Mouse (Mus musculus): ENCODE data around the gene Tmem198. TPM values are rescaled to one million over a fixed set of nuclear protein-coding genes. Genes with fewer than 3 reads are reported as not detected.

The Tmem198 gene
- total RNA-seq, 1 experiment: 1.6 TPM

DNA sequence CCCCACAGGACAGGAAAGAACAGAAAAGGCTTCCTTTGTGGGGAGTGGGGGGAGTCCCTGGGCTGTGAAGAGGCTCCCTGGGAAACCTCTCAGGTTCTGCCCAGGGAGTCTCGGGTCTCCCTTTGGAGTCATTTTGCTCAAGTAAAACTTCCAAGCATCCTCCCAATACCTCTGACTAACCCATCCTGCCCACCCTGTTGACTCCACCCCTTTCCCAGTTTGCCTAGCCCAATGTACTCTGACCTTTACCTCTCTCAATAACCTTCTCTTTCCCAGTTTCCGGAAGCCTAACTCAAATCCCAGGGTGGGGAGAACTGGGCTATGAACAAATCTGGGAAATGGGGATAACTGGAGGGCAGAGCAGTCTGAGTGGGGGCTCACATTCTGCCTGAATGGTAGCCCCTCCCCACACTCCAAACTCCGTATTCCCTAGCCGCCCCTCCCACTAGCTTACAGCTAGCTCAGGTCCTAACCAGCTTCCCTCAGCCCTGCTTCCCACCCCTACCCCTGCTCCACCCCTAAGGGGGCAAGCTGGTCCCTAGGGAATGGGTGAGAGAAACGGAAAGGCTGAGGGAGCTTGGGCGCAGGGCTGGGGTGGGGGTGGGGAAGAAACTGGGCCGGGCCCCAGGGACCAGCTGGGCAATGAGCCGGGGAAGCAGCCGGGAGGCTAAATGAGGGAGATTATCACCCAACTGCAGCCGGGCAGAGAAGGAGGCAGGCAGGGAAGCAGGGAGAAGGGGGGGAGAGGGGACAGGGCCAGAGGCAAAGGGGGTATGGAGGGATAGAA is 31.9 kb upstream of the Tmem198 start:
- TF ChIP-seq CHD2 (IDR thresholded peaks at IDR 0.05; ENCODE audit: low read depth, low read length) (no peak), ZNF384 (IDR thresholded peaks at IDR 0.05; ENCODE audit: low read depth, low read length) (no peak), HCFC1 (IDR thresholded peaks at IDR 0.05; ENCODE audit: borderline replicate concordance, insufficient read depth, low read length) (no peak), ZC3H11A (IDR thresholded peaks at IDR 0.05; ENCODE audit: borderline replicate concordance, low read depth, low read length) (no peak), MAFK (IDR thresholded peaks at IDR 0.05; ENCODE audit: insufficient read depth, low read depth, low read length) (no peak)
- Histone ChIP-seq H3K27ac (ENCODE audit: insufficient read depth, low read depth, low read length, poor library complexity, severe bottlenecking) (no peak overlapping the region), H3K9ac (ENCODE audit: insufficient read depth, low read depth, low read length, poor library complexity, severe bottlenecking) (no peak overlapping the region), H3K9me3 (ENCODE audit: control insufficient read depth, insufficient read depth, low read depth, low read length) (no peaks in the 10 kb centered on the region), H3K36me3 (ENCODE audit: control insufficient read depth, insufficient read depth, low read length, poor library complexity, severe bottlenecking) (no peaks in the 10 kb centered on the region), H3K4me1 (ENCODE audit: control insufficient read depth in 2 of 2, insufficient read depth in 2 of 2, low read length in 2 of 2, poor library complexity in 1 of 2) (peaks cover 12 to 41% of the 10 kb centered on the region in 2 experiments), H3K4me3 (ENCODE audit: insufficient read depth in 1 of 2, low read depth in 1 of 2, low read length in 2 of 2, poor library complexity in 1 of 2, severe bottlenecking in 1 of 2) (peak overlapping the region in 1 of 2 experiments; percentile 26; a peak in 1 of 4 replicates)
- DNase-seq (ENCODE audit: low read depth, low spot score): peak; percentile 66
- in situ Hi-C loops (cut with MboI; ENCODE audit: low sequenced_read_pairs in 2 of 2, unreplicated experiment in 2 of 2): no loop called here

DNA sequence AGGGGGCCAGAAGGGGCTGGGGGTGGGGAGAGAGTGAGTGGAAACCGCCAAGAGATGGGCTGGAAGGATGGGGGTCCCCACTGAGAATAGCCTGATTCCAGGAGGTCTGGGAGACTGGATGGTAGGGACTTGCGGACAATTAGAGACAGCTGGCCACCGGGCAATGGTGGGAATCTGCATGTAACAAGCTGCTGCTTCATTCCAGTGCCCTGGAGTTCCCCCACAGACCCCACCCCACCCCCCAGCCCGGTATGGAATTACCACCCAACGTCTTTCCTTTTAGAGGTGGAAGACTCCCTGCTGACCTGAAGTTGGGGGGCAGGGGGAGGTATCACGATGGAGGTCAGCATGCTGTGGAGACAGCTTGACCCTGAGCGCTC is 31.3 kb upstream of the Tmem198 start:
- no peaks in the 10 kb centered on the region for H3K9me3 ChIP-seq (ENCODE audit: control insufficient read depth, insufficient read depth, low read depth, low read length)
- no peaks in the 10 kb centered on the region for H3K36me3 ChIP-seq (ENCODE audit: control insufficient read depth, insufficient read depth, low read length, poor library complexity, severe bottlenecking)
- no peak overlapping the region for H3K9ac ChIP-seq (ENCODE audit: insufficient read depth, low read depth, low read length, poor library complexity, severe bottlenecking)
- no peak overlapping the region for H3K4me3 ChIP-seq (ENCODE audit: insufficient read depth in 1 of 2, low read depth in 1 of 2, low read length in 2 of 2, poor library complexity in 1 of 2, severe bottlenecking in 1 of 2)
- TF ChIP-seq CHD2 (IDR thresholded peaks at IDR 0.05; ENCODE audit: low read depth, low read length) (no peak), ZNF384 (IDR thresholded peaks at IDR 0.05; ENCODE audit: low read depth, low read length) (no peak), ZC3H11A (IDR thresholded peaks at IDR 0.05; ENCODE audit: borderline replicate concordance, low read depth, low read length) (no peak), MAFK (IDR thresholded peaks at IDR 0.05; ENCODE audit: insufficient read depth, low read depth, low read length) (no peak), HCFC1 (IDR thresholded peaks at IDR 0.05; ENCODE audit: borderline replicate concordance, insufficient read depth, low read length) (no peak)
- no peak overlapping the region for H3K27ac ChIP-seq (ENCODE audit: insufficient read depth, low read depth, low read length, poor library complexity, severe bottlenecking)
- peaks cover 8 to 35% of the 10 kb centered on the region in 2 experiments; a peak in 3 of 4 replicates for H3K4me1 ChIP-seq (ENCODE audit: control insufficient read depth in 2 of 2, insufficient read depth in 2 of 2, low read length in 2 of 2, poor library complexity in 1 of 2)
- no peak for DNase-seq (ENCODE audit: low read depth, low spot score)
- in situ Hi-C loops (cut with MboI; ENCODE audit: low sequenced_read_pairs in 2 of 2, unreplicated experiment in 2 of 2): no loop called here

DNA sequence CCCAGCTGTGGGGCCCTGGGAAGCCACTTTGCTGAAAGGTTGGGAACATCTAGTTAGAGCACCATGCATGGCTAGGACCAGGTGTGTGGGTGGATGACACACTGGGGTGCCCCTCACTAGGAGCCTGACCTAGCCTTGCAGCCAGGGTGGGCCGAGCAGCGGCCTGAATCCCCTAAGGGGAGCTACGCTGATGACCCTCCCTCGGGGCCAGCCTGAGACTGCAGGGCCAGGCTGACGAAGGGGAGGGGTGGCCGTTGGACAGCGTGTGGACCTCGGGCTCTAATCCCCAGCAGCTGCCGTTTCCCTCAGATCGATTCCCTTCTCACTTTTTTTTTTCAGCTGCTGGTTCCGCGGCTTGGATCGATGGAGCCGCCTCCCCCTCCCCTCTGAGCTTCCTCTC is 30.4 kb upstream of the Tmem198 start:
- Histone ChIP-seq H3K27ac (ENCODE audit: insufficient read depth, low read depth, low read length, poor library complexity, severe bottlenecking) (no peak overlapping the region), H3K4me3 (ENCODE audit: insufficient read depth in 1 of 2, low read depth in 1 of 2, low read length in 2 of 2, poor library complexity in 1 of 2, severe bottlenecking in 1 of 2) (no peak overlapping the region), H3K9me3 (ENCODE audit: control insufficient read depth, insufficient read depth, low read depth, low read length) (no peaks in the 10 kb centered on the region), H3K4me1 (ENCODE audit: control insufficient read depth in 2 of 2, insufficient read depth in 2 of 2, low read length in 2 of 2, poor library complexity in 1 of 2) (peaks cover 8 to 30% of the 10 kb centered on the region in 2 experiments; a peak in 3 of 4 replicates), H3K36me3 (ENCODE audit: control insufficient read depth, insufficient read depth, low read length, poor library complexity, severe bottlenecking) (no peaks in the 10 kb centered on the region), H3K9ac (ENCODE audit: insufficient read depth, low read depth, low read length, poor library complexity, severe bottlenecking) (no peak overlapping the region)
- in situ Hi-C loops (cut with MboI; ENCODE audit: low sequenced_read_pairs in 2 of 2, unreplicated experiment in 2 of 2): no loop called here
- no peak for DNase-seq (ENCODE audit: low read depth, low spot score)
- no peak for TF ChIP-seq MAFK (IDR thresholded peaks at IDR 0.05; ENCODE audit: insufficient read depth, low read depth, low read length)
- TF ChIP-seq ZNF384 (IDR thresholded peaks at IDR 0.05; ENCODE audit: low read depth, low read length): no peak
- TF ChIP-seq ZC3H11A (IDR thresholded peaks at IDR 0.05; ENCODE audit: borderline replicate concordance, low read depth, low read length): no peak
- no peak for TF ChIP-seq CHD2 (IDR thresholded peaks at IDR 0.05; ENCODE audit: low read depth, low read length)

GRCm38 (mm10) chr1:75449377-75450135 is 29.8 kb upstream of the Tmem198 start:
- TF ChIP-seq MAFK (IDR thresholded peaks at IDR 0.05; ENCODE audit: insufficient read depth, low read depth, low read length) (no peak), HCFC1 (IDR thresholded peaks at IDR 0.05; ENCODE audit: borderline replicate concordance, insufficient read depth, low read length) (no peak), ZC3H11A (IDR thresholded peaks at IDR 0.05; ENCODE audit: borderline replicate concordance, low read depth, low read length) (no peak), CHD2 (IDR thresholded peaks at IDR 0.05; ENCODE audit: low read depth, low read length) (no peak), ZNF384 (IDR thresholded peaks at IDR 0.05; ENCODE audit: low read depth, low read length) (no peak)
- in situ Hi-C loops (cut with MboI; ENCODE audit: low sequenced_read_pairs in 2 of 2, unreplicated experiment in 2 of 2): no loop called here
- Histone ChIP-seq H3K27ac (ENCODE audit: insufficient read depth, low read depth, low read length, poor library complexity, severe bottlenecking) (no peak overlapping the region), H3K9ac (ENCODE audit: insufficient read depth, low read depth, low read length, poor library complexity, severe bottlenecking) (no peak overlapping the region), H3K4me1 (ENCODE audit: control insufficient read depth in 2 of 2, insufficient read depth in 2 of 2, low read length in 2 of 2, poor library complexity in 1 of 2) (peaks cover 7 to 26% of the 10 kb centered on the region in 2 experiments; a peak in 3 of 4 replicates), H3K36me3 (ENCODE audit: control insufficient read depth, insufficient read depth, low read length, poor library complexity, severe bottlenecking) (no peaks in the 10 kb centered on the region), H3K9me3 (ENCODE audit: control insufficient read depth, insufficient read depth, low read depth, low read length) (no peaks in the 10 kb centered on the region), H3K4me3 (ENCODE audit: insufficient read depth in 1 of 2, low read depth in 1 of 2, low read length in 2 of 2, poor library complexity in 1 of 2, severe bottlenecking in 1 of 2) (no peak overlapping the region; a peak in 1 of 4 replicates)
- DNase-seq (ENCODE audit: low read depth, low spot score): no peak
